Mouse (Mus musculus) lung, adult 2 months (tissue): ENCODE data around the gene Qdpr. TPM values are rescaled to one million over a fixed set of nuclear protein-coding genes. Genes with fewer than 3 reads are reported as not detected.

Source experiments
- DNase-seq: peaks from one replicate; pipeline ENCODE4 v3.0.0; 2022
- H3K4me1 ChIP-seq: fragments of 200-500 bp; 2 replicates; pipeline ENCODE4 v1.6.1; 2011; ENCODE audit warnings: low read length; ENCODE audit not compliant: control insufficient read depth, insufficient read depth
- H3K4me3 ChIP-seq: fragments of 200-500 bp; replicated peaks from 2 replicates; pipeline ENCODE3; 2011; ENCODE audit warnings: low read depth, mild to moderate bottlenecking, control low read depth, low read length; ENCODE audit errors: extremely low read depth
- CTCF ChIP-seq: fragments of 200-500 bp; IDR thresholded peaks from 2 replicates; pipeline ENCODE4 v1.5.1; 2011; ENCODE audit warnings: mild to moderate bottlenecking, low read length, control low read depth; ENCODE audit not compliant: insufficient read depth
- POLR2A ChIP-seq: fragments of 200-500 bp; IDR thresholded peaks from 2 replicates; pipeline ENCODE4 v1.6.1; 2011; ENCODE audit warnings: low read depth, mild to moderate bottlenecking, control low read depth, low read length, borderline replicate concordance; ENCODE audit errors: extremely low read depth
- WGBS: fragments of 180-500 bp; shearing (Covaris S2); methylation state at CpG from one replicate; pipeline ENCODE4 v1.1.7; 2018; 5-methylcytosine and 5-hydroxymethylcytosine counted together
- polyA plus RNA-seq: library from polyadenylated mRNA; depleted of rRNA; stranded (reverse); fragments of >200 nt; gene quantifications from 2 replicates; pipeline ENCODE4 v1.2.3, GENCODE M21; 2012

Qdpr gene
- polyA plus RNA-seq, 1 experiment: 57.6 TPM

GRCm38 (mm10) chr5:45491776-45492175, 41.7 kb upstream of the Qdpr start:
- TF ChIP-seq CTCF (no peak), POLR2A (no peak)

GRCm38 (mm10) chr5:45483654-45484053, 33.6 kb upstream of the Qdpr start:
- Histone ChIP-seq H3K4me3 (no peak overlapping the region), H3K4me1 (no peaks in the 10 kb centered on the region; the same call in 1 of the 2 replicates)
- WGBS: 53% methylated on average over 1 of the region's 1 CpGs
- TF ChIP-seq POLR2A (no peak), CTCF (no peak)
- DNase-seq: no peak

More at GRCm38 (mm10) chr5:45491776-45492175, 41.7 kb upstream of the Qdpr start:
- Histone ChIP-seq H3K4me3 (no peak overlapping the region), H3K4me1 (no peaks in the 10 kb centered on the region)
- 44% methylated on average over 4 of the region's 4 CpGs for WGBS
- no peak for DNase-seq

GRCm38 (mm10) chr5:45482607-45483006, 32.6 kb upstream of the Qdpr start:
- TF ChIP-seq POLR2A (no peak), CTCF (no peak)
- H3K4me3 ChIP-seq: no peak overlapping the region
- no peak for DNase-seq
- H3K4me1 ChIP-seq: no peaks in the 10 kb centered on the region; the same call in 1 of the 2 replicates
- 51% methylated on average over 3 of the region's 3 CpGs for WGBS

DNA sequence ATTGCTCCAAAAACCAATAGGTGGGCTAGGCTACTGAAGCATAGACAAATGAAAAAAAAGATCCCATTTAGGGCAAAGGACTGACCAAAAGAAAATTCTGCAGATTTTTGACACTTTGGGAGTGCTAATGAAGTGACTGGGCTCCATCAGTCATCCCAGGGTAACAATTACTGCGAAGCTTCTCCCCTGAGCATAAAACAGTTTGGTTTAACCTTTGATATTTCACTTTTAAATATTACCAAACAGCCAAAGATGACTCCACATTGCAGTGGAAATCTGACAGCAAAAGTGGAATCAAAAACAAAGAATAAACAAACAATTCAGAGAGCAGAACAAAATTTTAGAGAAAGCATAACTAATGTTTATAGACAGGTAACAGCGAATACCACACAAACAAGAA, 31.1 kb upstream of the Qdpr start:
- no peak overlapping the region for H3K4me3 ChIP-seq
- no peak for TF ChIP-seq CTCF
- no peak for TF ChIP-seq POLR2A
- 87% methylated on average over 2 of the region's 2 CpGs for WGBS
- no peak for DNase-seq
- no peaks in the 10 kb centered on the region; the same call in 1 of the 2 replicates for H3K4me1 ChIP-seq

DNA sequence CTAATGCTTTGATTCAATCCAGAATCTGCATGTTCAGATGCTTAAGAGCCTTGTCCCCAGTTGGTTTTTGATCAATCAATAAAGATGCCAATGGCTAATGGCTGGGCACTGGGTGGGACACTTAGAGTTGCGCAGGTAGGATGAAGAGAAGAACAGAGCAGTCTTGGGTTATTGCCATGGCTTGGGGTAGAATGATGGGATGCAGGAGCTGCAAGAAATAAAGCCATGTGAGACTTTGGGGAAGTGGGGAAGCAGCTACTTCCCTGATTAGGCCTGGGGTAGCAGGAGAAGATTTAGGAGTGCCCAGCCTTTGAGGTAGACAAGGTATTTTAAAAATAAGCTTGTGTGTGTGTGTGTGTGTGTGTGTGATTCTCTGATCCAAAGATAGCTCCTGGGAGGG, 30.0 kb upstream of the Qdpr start:
- whole genome bisulfite sequencing: 90% methylated on average over 1 of the region's 1 CpGs
- TF ChIP-seq POLR2A: no peak
- no peak for TF ChIP-seq CTCF
- H3K4me1 ChIP-seq: no peaks in the 10 kb centered on the region; the same call in 1 of the 2 replicates
- no peak overlapping the region for H3K4me3 ChIP-seq
- DNase-seq: no peak

DNA sequence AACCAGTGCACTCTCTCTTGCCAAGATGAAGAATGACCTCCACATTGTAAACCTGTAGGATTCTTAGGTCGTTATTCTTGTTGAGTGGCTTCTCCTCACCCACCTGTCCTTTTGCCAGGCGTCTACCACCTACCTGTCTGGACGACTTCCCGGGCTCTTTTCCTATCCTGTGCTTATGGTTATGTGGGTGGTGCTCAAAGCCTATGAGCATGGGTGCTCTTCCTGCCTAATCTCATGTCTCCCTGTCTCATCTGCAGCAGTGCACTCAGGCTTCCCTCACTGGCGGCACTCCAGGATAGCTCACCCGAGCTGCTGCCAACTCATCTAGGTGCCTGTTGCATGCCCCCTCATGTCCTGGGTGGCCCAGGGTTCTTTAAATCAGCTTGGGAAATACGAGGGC, 27.6 kb upstream of the Qdpr start:
- H3K4me1 ChIP-seq: no peaks in the 10 kb centered on the region
- no peak for TF ChIP-seq CTCF
- DNase-seq: no peak
- H3K4me3 ChIP-seq: no peak overlapping the region
- WGBS: 79% methylated on average over 7 of the region's 7 CpGs

DNA sequence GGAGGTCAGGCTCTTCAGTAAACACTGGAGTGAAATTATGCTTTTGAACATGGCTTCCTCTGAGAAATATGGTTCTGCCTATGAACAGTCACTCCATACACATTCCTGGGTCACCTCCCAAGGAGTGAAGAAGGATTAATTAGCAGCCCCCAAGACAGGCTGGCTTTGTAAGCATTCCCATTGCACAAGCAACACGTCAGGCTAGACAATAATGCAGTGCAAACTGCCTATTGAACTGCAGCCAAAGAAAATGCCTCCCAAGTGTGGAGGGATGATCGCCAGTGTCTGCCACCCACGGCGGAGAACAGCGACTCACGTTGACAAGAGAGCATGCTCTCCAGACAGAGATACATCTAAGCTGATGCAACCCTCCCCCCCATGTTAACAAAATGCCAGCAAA, 26.3 kb upstream of the Qdpr start:
- Histone ChIP-seq H3K4me3 (no peak overlapping the region), H3K4me1 (no peaks in the 10 kb centered on the region)
- TF ChIP-seq POLR2A (no peak), CTCF (no peak)
- DNase-seq: no peak
- WGBS: 42% methylated on average over 6 of the region's 6 CpGs

GRCm38 (mm10) chr5:45475771-45476170, 25.7 kb upstream of the Qdpr start:
- no peak for DNase-seq
- WGBS: 66% methylated on average over 5 of the region's 5 CpGs
- TF ChIP-seq POLR2A (no peak), CTCF (no peak)
- no peaks in the 10 kb centered on the region for H3K4me1 ChIP-seq
- no peak overlapping the region for H3K4me3 ChIP-seq

- WGBS: 68% methylated on average over 3 of the region's 4 CpGs
- H3K4me1 ChIP-seq: no peaks in the 10 kb centered on the region
- DNase-seq: no peak
- TF ChIP-seq POLR2A: no peak
- no peak for TF ChIP-seq CTCF
- H3K4me3 ChIP-seq: no peak overlapping the region
These were observed 24.7 kb upstream of the Qdpr start for GRCm38 (mm10) chr5:45474758-45475157.

DNA sequence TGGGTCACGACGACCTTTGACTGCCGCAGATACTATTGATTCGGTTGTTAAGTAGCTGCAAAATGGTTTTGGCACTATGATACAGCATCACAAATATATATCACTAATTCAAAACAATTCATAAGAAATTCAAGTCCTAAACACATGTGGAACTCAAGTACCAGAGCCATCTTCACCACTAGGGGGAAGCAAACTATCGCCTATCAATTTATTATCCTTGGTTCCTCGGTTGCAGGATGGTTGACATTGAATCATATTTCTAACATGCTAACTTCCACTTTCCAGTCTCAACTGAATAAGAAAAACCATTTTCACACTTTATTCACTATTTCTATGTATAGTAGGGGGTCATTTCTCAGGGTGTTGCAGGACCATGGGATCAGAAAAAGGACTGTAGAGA, 24.2 kb upstream of the Qdpr start:
- WGBS: 22% methylated on average over 6 of the region's 6 CpGs

DNA sequence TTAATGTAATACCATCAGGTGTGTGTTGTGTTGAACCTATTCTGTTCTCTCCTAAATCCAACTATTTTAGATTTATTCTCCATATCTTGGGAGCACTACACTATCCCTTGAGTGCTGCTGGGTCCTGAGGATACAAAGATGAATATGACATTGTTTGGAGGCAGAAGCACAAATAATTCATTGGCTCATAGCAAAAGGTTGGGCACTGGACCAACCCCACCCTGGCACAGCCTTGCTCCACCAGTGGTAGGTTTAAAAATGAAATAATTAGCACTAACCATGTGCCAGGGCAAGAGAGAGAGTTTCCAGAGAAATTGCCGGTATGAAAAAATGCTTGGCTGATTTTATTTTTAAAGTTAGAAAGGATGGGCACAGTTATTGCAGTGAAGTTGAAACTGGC, 23.5 kb upstream of the Qdpr start:
- WGBS: 51% methylated on average over 1 of the region's 1 CpGs
- no peak for DNase-seq
- Histone ChIP-seq H3K4me1 (no peaks in the 10 kb centered on the region), H3K4me3 (no peak overlapping the region)
- TF ChIP-seq POLR2A (no peak), CTCF (no peak)

More for the DNA sequence above, 24.2 kb upstream of the Qdpr start:
- TF ChIP-seq CTCF: peak; percentile 55; the same call in 1 of the 2 replicates
- no peak for TF ChIP-seq POLR2A
- no peaks in the 10 kb centered on the region for H3K4me1 ChIP-seq
- DNase-seq: no peak
- H3K4me3 ChIP-seq: no peak overlapping the region
